Mouse (Mus musculus): ENCODE results near the gene Cstf3. TPM values are rescaled to one million over a fixed set of nuclear protein-coding genes. Genes with fewer than 3 reads are reported as not detected.
A peak's percentile ranks its signal among the peaks of the same experiment; 100 is the strongest.
"Not testable (repeated sequence)": the region's sequence is repeated elsewhere in the genome, so short reads cannot be mapped to it uniquely, and the experiment has no call there.

Cstf3 gene
- 10 to 100 TPM; 36.0 to 48.4 (median 38.8) TPM for total RNA-seq (2022)

- DNase-seq = peak; percentile 100
Measured at GRCm38 (mm10) chr2:104590068-104590828, at the start of gene Cstf3. Gene Cstf3 (plus strand): TSS chr2:104590523.

GRCm38 (mm10) chr2:104556711-104557110 is 33.6 kb upstream of the Cstf3 start:
- DNase-seq = not testable (repeated sequence)

- DNase-seq = no peak
Measured at GRCm38 (mm10) chr2:104557722-104558121, 32.6 kb upstream of the Cstf3 start.

GRCm38 (mm10) chr2:104558326-104558725 is 32.0 kb upstream of the Cstf3 start:
- DNase-seq = no peak

GRCm38 (mm10) chr2:104558938-104559337 is 31.4 kb upstream of the Cstf3 start:
- DNase-seq = no peak

- no peak for DNase-seq
Measured at GRCm38 (mm10) chr2:104559591-104560380, 30.5 kb upstream of the Cstf3 start.

- no peak for DNase-seq
Measured at GRCm38 (mm10) chr2:104561386-104561785, 28.9 kb upstream of the Cstf3 start.

GRCm38 (mm10) chr2:104561986-104562532 is 28.3 kb upstream of the Cstf3 start:
- no peak for DNase-seq

- no peak for DNase-seq
Measured at GRCm38 (mm10) chr2:104572066-104572465, 18.3 kb upstream of the Cstf3 start.

- no peak for DNase-seq
Measured at GRCm38 (mm10) chr2:104576216-104576615, 14.1 kb upstream of the Cstf3 start.

- DNase-seq = no peak
Measured at GRCm38 (mm10) chr2:104578021-104578420, 12.3 kb upstream of the Cstf3 start.

GRCm38 (mm10) chr2:104578836-104579604 is 11.3 kb upstream of the Cstf3 start:
- DNase-seq = no peak

- no peak for DNase-seq
Measured at GRCm38 (mm10) chr2:104579784-104580446, 10.4 kb upstream of the Cstf3 start.

GRCm38 (mm10) chr2:104581281-104581879 is 8.9 kb upstream of the Cstf3 start:
- no peak for DNase-seq

GRCm38 (mm10) chr2:104583032-104583431 is 7.3 kb upstream of the Cstf3 start:
- no peak for DNase-seq

- no peak for DNase-seq
Measured at GRCm38 (mm10) chr2:104584226-104584625, 6.1 kb upstream of the Cstf3 start.

GRCm38 (mm10) chr2:104585645-104586044 is 4.7 kb upstream of the Cstf3 start:
- DNase-seq = no peak

- no peak for DNase-seq
Measured at GRCm38 (mm10) chr2:104588552-104588951, 1.8 kb upstream of the Cstf3 start.

GRCm38 (mm10) chr2:104590829-104591117 is 450 bp downstream of the Cstf3 start:
- no peak for DNase-seq

- DNase-seq = no peak
Measured at GRCm38 (mm10) chr2:104591141-104591540, 818 bp downstream of the Cstf3 start.

GRCm38 (mm10) chr2:104595063-104595462 is 4.7 kb downstream of the Cstf3 start:
- no peak for DNase-seq

- no peak for DNase-seq
Measured at GRCm38 (mm10) chr2:104603431-104603830, 13.1 kb downstream of the Cstf3 start.
